Mouse (Mus musculus) ES-E14 (cell line): Measurements from ENCODE around the gene Rnf31. TPM values are rescaled to one million over a fixed set of nuclear protein-coding genes. Genes with fewer than 3 reads are reported as not detected.

Source experiments
- DNase-seq: peaks from one replicate; pipeline ENCODE4 v3.0.0-alpha.2; 2013; ENCODE audit warnings: low read depth, low spot score
- H3K27ac ChIP-seq: 2 replicates; pipeline ENCODE4 v1.5.1; 2012; ENCODE audit warnings: low read depth, mild to moderate bottlenecking, low read length, moderate library complexity, mixed read lengths; ENCODE audit not compliant: poor library complexity, insufficient read depth, severe bottlenecking
- H3K36me3 ChIP-seq: 2 replicates; pipeline ENCODE4 v1.6.1; 2012; ENCODE audit warnings: mild to moderate bottlenecking, low read length, moderate library complexity, mixed read lengths; ENCODE audit not compliant: control insufficient read depth, poor library complexity, insufficient read depth, severe bottlenecking
- H3K4me1 ChIP-seq, 2 experiments: fragments of 150-350 bp in 1 of 2; sonication (generic) in 1 of 2; 2 replicates each; pipeline ENCODE4 v1.6.1; 2012; ENCODE audit warnings: low read length in 2 of 2, mild to moderate bottlenecking in 1 of 2, mixed read lengths in 1 of 2; ENCODE audit not compliant: control insufficient read depth in 2 of 2, insufficient read depth in 2 of 2, poor library complexity in 1 of 2
- H3K4me3 ChIP-seq, 2 experiments: fragments of 150-350 bp in 1 of 2; sonication (generic) in 1 of 2; 2 replicates each; pipeline ENCODE4 v1.5.1; 2012; ENCODE audit warnings: low read length in 2 of 2, low read depth in 1 of 2, mild to moderate bottlenecking in 1 of 2, mixed read lengths in 1 of 2; ENCODE audit not compliant: insufficient read depth in 1 of 2, poor library complexity in 1 of 2, severe bottlenecking in 1 of 2
- H3K9ac ChIP-seq: 2 replicates; pipeline ENCODE4 v1.6.1; 2012; ENCODE audit warnings: low read depth, mild to moderate bottlenecking, low read length, mixed read lengths; ENCODE audit not compliant: poor library complexity, insufficient read depth, severe bottlenecking
- H3K9me3 ChIP-seq: fragments of 150-350 bp; sonication (generic); 2 replicates; pipeline ENCODE4 v1.6.1; 2012; ENCODE audit warnings: low read depth, mild to moderate bottlenecking, low read length; ENCODE audit not compliant: control insufficient read depth, insufficient read depth
- CHD2 ChIP-seq: IDR thresholded peaks from 2 replicates; pipeline ENCODE4 v1.6.1; 2014; ENCODE audit warnings: mild to moderate bottlenecking, low read depth, low read length, inconsistent platforms
- HCFC1 ChIP-seq: IDR thresholded peaks from 2 replicates; pipeline ENCODE4 v1.6.1; 2012; ENCODE audit warnings: low read length, inconsistent platforms, borderline replicate concordance; ENCODE audit not compliant: insufficient read depth
- MAFK ChIP-seq: IDR thresholded peaks from 2 replicates; pipeline ENCODE4 v1.6.1; 2014; ENCODE audit warnings: mild to moderate bottlenecking, low read depth, low read length, inconsistent platforms; ENCODE audit not compliant: insufficient read depth
- ZC3H11A ChIP-seq: IDR thresholded peaks from 2 replicates; pipeline ENCODE4 v1.6.1; 2012; ENCODE audit warnings: low read depth, mild to moderate bottlenecking, inconsistent platforms, low read length, borderline replicate concordance
- ZNF384 ChIP-seq: IDR thresholded peaks from 2 replicates; pipeline ENCODE4 v1.6.1; 2012; ENCODE audit warnings: low read depth, low read length, inconsistent platforms
- in situ Hi-C, 2 experiments: fragments of 600-800 bp; cut with MboI; formaldehyde crosslinking; loops; one replicate each; pipeline ENCODE4 v1.15.1; 2025; ENCODE audit warnings: low sequenced_read_pairs in 2 of 2, inconsistent platforms in 1 of 2; ENCODE audit not compliant: unreplicated experiment in 2 of 2
- total RNA-seq: library from RNA; depleted of rRNA; stranded (reverse); fragments of 300-350 nt; gene quantifications from 2 replicates; pipeline ENCODE4 v1.2.3, GENCODE M21; 2012

The Rnf31 gene
- total RNA-seq, 1 experiment: 13.1 TPM

DNA sequence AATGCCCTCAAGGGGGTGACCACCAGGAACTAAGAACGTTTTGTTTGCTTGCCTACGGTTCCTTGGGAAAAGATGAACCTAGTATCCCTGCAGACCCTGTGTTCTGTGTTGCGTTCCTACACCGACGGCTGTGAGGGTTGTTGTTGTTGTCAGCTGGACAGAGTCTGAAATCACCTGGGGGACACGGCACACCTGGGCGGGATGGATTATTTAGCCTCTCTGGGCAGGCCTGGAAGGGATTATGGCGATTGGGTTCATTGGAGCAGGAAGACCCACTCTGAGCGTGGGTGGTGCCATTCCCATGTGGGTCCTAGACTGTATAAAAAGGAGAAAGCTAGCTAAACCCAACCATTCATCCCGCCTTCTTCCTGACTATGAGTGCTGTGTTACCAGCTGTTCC, 29.6 kb upstream of the Rnf31 start:
- peaks cover 15% of the 10 kb centered on the region; the same call in 1 of the 2 replicates for H3K36me3 ChIP-seq
- in situ Hi-C loops: no loop called here
- H3K27ac ChIP-seq: no peak overlapping the region
- TF ChIP-seq ZNF384 (no peak), MAFK (no peak)
- no peak overlapping the region for H3K4me3 ChIP-seq
- DNase-seq: no peak
- H3K9me3 ChIP-seq: no peaks in the 10 kb centered on the region
- H3K9ac ChIP-seq: no peak overlapping the region
- H3K4me1 ChIP-seq: peaks cover 0 to 5% of the 10 kb centered on the region in 2 experiments; a peak in 1 of 4 replicates

GRCm38 (mm10) chr14:55563249-55563648, 28.3 kb upstream of the Rnf31 start:
- in situ Hi-C loops: no loop called here

DNA sequence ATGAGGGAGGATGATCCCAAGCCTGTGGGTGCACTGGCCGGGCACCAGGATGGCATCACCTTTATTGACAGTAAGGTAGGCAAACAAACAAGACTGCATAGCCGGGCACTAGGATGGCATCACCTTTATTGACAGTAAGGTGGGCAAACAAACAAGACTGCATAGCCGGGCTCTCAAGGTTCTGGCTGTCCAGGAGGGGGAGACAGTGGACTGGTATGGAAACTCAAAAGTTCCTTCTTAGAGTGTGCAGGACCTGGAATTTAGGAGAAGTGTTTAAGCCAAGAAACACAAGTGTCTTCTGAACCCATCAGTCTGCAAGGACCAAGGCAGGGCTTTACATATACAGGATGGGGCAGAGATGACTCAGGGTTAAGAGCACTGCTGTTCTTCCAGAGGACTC, 25.8 kb upstream of the Rnf31 start:
- TF ChIP-seq CHD2 (no peak), ZC3H11A (no peak), HCFC1 (no peak), MAFK (no peak), ZNF384 (no peak)
- peaks cover 0 to 5% of the 10 kb centered on the region in 2 experiments; a peak in 1 of 4 replicates for H3K4me1 ChIP-seq
- H3K36me3 ChIP-seq: peaks cover 28% of the 10 kb centered on the region; the same call in 1 of the 2 replicates
- no peak overlapping the region for H3K27ac ChIP-seq
- H3K4me3 ChIP-seq: no peak overlapping the region
- H3K9ac ChIP-seq: no peak overlapping the region
- H3K9me3 ChIP-seq: no peaks in the 10 kb centered on the region
- no peak for DNase-seq
- in situ Hi-C loops: no loop called here

More at GRCm38 (mm10) chr14:55563249-55563648, 28.3 kb upstream of the Rnf31 start:
- Histone ChIP-seq H3K4me1 (peaks cover 0 to 5% of the 10 kb centered on the region in 2 experiments; a peak in 1 of 4 replicates), H3K9me3 (no peaks in the 10 kb centered on the region), H3K36me3 (peaks cover 21% of the 10 kb centered on the region; the same call in 1 of the 2 replicates), H3K4me3 (no peak overlapping the region), H3K9ac (no peak overlapping the region), H3K27ac (no peak overlapping the region)
- TF ChIP-seq MAFK (no peak), HCFC1 (no peak), ZNF384 (no peak), CHD2 (no peak), ZC3H11A (no peak)
- DNase-seq: no peak

GRCm38 (mm10) chr14:55567496-55567895, 24.0 kb upstream of the Rnf31 start:
- Histone ChIP-seq H3K36me3 (peaks cover 26% of the 10 kb centered on the region; the same call in 1 of the 2 replicates), H3K9me3 (no peaks in the 10 kb centered on the region), H3K27ac (no peak overlapping the region), H3K4me3 (no peak overlapping the region), H3K9ac (no peak overlapping the region), H3K4me1 (no peaks in the 10 kb centered on the region)
- in situ Hi-C loops: no loop called here
- TF ChIP-seq HCFC1 (no peak), MAFK (no peak), CHD2 (no peak), ZNF384 (no peak), ZC3H11A (no peak)
- no peak for DNase-seq

DNA sequence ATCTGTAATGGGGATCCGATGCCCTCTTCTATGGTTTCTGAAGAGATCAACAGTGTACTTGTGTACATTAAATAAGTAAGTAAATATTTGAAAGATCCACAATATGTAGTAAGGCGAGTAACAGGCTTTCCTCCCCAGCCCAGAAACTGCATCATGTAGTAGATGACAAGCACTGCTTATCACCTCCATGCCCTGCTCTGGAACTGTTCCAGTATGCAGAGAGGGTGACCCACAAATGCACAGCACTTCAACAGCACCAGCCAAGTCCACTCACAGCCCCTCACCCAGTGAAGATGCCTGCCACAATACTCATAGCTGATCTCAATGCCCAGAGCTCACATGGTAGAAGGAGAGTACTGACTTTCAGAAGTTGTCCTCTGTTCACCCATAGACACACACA, 20.9 kb upstream of the Rnf31 start:
- Histone ChIP-seq H3K9ac (no peak overlapping the region), H3K4me1 (peaks cover 0 to 5% of the 10 kb centered on the region in 2 experiments; a peak in 1 of 4 replicates), H3K4me3 (no peak overlapping the region), H3K9me3 (no peaks in the 10 kb centered on the region), H3K36me3 (peaks cover 20% of the 10 kb centered on the region; the same call in 1 of the 2 replicates), H3K27ac (no peak overlapping the region)
- TF ChIP-seq MAFK (no peak), CHD2 (no peak), ZC3H11A (no peak), ZNF384 (no peak), HCFC1 (no peak)
- in situ Hi-C loops: no loop called here
- no peak for DNase-seq
